Mouse (Mus musculus): ENCODE measurements around the gene Mpnd. TPM values are rescaled to one million over a fixed set of nuclear protein-coding genes. Genes with fewer than 3 reads are reported as not detected.
A peak's percentile ranks its signal among the peaks of the same experiment; 100 is the strongest.

Mpnd gene
- total RNA-seq, 2 experiments from 2014 or later, result 59.7 to 60.5 TPM

DNA sequence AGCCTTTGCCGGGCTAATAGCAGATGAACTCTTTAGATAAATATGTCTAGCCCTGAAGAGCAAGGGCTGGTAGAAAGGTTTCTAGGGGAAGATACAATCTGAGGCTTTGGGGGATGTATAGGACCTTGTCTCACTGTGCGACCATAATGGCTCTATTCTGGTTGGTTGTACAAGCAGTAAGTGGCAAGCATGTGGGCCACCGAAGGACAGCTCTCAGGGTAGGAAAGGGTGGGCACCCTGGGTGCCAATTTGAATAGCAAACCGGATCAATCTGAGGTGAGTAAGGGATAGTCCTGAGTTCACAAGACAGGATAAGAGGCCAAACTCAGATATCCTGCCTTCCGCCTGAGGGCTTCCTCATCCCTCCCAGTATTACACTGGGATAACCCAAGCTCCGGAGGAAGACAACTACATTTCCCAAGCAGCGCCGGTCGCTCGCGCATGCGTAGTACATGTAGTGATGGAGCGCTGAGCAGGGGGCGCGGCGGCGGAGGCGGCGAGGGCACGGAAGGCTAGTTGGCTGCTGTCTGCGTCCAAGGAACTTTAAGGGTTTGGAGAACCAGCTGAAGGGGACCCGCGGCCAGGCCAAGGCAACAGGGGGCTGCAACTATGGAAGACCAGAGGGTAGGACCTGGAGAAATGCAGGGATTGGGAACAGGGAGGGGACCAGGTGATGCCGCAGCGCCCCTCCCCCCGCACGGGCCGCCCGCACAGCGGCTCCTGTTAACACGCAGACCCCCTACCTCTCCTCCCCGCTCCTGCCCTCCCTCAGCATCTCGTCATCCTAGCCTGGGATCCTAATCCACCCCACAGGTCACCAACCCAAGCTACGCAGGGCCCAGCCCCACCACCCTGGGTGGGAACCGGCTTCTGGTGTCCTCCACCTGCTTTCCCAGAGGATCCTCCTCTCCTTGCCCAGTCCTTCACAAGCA lies 19.2 kb upstream of the Mpnd start, which contains the start of gene Fsd1:
Fsd1 (plus strand) TSS at position 480 of the 932 bp plus-strand sequence.
- peak in 1 of 2 experiments; percentile 31 for DNase-seq

DNA sequence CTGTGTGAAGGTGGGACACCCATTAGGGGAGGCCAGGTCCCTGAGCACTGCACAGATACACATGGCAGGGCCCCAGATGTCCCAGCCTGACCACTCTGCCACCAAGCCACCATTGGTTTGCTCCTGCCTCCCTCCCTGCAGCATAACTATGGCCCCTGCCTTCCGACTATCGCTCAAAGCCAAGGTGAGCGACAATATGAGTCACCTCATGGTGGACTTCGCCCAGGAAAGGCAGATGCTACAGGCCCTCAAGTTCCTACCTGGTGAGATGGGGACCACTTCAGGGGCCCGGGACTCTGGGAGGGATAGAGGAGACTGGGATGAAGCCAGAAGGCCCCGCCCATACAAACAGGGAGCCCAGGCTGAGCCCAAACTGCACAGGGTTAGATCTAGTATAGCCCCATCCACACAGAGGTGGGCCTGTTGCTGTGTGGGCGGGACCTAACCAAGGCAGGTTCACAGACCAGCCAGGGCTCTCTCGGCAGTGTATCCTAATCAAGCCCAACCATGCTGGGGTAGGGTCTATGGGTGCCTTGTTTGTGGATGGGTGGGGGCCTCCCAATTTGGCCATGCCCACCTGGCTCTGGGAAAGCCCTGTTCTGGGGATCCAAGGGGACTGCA lies 15.1 kb upstream of the Mpnd start:
- no peak for DNase-seq

DNA sequence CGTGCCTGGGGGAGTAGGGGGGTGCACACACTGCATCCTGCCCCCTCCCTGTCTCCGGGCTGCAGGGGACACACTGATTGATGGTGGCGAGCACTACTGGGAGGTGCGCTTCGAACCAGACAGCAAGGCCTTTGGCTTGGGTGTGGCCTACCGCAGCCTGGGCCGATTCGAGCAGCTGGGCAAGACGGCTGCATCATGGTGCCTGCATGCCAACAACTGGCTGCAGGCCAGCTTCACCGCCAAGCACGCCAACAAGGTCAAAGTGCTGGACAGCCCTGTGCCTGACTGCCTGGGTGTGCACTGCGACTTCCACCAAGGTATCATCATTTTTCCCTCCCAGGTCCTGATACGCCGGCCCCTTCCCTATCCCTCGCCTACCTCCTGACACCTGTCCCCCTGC lies 9.5 kb upstream of the Mpnd start:
- DNase-seq, result peak; percentile 50 to 53

- no peak for DNase-seq
These were observed 5.6 kb upstream of the Mpnd start for GRCm38 (mm10) chr17:55999794-56000499.

DNA sequence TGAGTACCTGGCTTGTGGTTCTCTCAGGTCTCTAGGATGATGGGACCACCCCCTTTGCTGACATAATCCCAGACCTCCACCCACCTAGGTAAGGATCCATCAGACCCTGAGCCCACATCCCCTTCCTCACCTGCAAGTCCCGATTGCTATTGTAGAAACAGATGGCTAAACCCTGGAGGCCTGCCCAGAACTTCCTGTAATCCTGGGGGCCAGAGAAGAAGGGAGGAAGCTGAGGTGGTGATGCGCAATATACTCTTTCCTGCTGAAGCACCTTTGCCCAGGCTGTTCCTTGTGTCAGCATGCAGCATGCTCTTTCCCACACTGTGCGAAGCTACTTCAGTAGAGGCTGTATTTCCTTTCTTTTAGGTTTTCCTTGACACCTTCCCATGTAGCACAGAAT lies 2.5 kb upstream of the Mpnd start:
- no peak for DNase-seq

- no peak for DNase-seq
These were observed 1.4 kb downstream of the Mpnd start for GRCm38 (mm10) chr17:56006956-56007355.

DNA sequence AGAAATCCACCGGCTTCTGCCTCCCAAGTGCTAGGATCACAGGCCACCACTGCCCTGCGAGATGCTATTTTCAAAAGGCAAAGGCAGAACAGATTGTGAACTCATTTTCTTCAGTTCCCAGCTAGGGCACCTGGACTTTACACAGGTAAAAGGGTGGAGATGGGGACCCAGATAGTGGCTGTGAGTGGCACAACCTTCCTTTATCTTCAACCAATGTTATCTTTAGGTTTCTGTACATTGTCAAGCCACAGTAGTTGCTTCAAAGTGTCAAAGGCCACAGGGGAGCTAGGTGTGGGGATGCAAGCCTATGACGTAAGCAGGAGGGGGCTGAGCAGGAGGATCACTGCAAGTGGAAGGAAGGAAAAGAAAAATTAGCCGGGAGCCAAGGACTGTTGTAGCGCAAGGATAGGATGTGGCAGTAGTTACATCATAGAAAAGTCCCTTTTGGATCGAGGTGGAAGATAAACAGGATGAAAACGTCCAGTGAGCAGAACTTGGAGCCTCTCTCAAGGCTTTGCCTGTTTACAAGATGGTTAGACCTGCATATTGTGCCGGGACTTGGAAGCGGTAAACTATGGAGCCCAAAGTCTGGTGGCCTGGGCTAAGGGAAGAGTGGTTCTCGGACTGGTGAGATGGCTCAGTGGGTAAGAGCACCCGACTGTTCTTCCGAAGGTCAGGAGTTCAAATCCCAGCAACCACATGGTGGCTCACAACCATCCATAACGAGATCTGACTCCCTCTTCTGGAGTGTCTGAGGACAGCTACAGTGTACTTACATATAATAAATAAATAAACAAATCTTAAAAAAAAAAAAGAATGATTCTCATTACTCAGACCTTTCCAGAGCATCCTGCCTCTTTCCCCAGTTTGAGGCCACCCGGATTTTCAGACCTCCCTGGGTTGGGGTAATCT lies 2.2 kb downstream of the Mpnd start:
- no peak for DNase-seq

DNA sequence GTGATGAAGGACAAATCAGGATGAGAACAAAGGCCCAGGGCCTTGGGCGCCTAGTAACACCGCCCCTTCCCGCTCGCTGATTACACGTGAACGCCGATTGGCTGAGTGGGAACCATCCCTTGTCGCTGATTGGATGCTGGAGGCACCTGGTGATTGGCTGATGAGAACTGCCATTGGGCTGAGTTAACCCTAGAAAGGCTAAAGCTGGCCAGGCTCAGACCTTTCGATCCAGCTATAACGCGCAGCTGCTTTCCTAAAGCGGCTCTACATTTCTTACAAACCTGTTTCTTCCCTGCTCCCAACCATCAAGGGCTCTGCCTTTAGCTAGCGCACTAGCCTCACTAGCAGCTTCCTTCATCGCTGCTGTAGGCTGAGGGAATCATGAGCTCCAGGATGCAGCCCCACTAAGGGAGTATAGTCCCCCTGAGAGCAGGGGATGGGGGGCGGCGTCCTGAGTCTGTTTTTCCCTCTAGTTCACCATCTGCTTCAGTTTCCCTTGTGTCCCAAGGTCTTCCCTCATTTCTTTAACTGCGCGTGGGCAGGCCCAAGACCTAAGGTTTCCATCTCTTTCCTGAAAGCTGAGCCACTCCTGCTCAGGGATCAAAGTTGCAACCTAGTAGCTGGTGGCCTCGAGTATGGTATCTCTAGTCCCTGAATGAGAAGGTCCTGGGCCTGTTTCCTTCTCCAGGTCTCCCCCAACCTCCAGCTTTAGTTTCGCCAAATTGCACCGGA lies 3.0 kb downstream of the Mpnd start:
- DNase-seq, result peak; percentile 94 to 97

- peak; percentile 94 to 96 for DNase-seq
These were observed 3.8 kb downstream of the Mpnd start for GRCm38 (mm10) chr17:56009088-56009961.

DNA sequence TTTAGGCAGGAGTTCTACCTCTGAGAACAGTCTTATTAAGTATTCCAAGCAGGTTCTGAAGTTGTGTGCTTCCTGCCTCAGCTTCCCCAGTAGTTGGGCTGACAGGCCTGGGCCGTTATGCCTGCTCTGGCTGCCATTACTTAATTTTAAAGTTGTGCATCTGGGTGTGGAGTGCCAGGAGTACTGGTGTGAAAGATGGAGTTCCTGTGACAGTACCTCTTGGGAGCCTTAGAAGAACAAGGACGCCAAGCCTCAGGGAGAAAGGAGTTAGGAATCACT lies 4.4 kb downstream of the Mpnd start:
- DNase-seq, result no peak

DNA sequence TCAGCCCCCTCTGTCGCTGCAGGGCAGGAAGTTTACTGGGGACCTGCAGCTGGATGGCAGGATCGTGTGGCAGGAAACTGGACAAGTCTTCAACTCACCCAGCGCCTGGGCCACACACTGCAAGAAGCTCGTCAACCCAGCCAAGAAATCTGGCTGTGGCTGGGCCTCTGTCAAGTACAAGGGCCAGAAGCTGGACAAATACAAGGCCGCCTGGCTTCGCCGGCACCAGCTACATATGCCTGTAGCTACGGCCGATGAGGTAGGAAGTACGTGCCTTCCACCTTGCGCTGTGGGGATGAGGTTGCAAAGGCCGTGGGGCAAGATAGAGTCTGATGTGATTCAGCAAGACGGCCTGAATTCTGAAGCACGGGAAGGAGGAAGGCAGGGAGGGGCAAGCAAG lies 4.7 kb downstream of the Mpnd start:
- no peak for DNase-seq

DNA sequence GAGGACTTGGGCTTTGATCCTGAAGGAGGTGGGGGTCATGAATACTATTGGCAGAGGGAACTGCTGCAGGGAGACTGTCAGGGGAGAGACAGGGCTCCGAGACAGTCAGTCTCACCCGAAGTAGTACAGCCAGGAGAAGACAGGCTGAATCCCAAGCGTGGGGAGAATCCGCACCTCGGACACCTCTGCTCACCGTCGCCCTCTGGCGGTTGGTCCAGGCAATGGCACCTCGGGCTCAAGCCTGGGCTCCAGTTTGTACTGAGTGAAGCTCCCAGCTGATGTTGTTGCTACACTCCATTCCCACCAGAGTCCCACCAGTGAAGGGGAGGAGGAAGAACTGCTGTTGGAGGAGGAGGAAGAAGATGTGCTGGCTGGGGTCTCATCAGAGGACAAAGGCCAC lies 5.2 kb downstream of the Mpnd start:
- DNase-seq, result peak; percentile 68 to 90

DNA sequence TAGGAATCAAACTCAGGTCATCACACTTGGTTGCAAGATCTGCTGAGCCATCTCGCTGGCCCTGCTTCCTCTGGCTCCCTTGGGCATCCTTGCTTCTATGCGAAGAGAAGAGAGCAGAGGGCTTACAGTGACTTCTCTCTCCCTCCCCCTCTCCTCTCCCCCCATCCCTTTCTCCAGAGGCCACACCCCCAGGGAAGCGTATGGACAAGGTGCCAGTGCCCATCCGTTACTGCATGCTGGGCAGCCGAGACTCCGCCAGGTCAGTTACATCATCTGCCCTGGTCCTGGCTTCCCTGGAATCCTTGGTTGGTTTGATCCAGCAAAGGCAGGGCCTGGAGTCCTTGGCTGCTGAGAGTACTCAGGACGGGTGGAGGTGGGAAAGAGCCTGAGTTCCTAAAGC lies 5.9 kb downstream of the Mpnd start:
- DNase-seq, result no peak

DNA sequence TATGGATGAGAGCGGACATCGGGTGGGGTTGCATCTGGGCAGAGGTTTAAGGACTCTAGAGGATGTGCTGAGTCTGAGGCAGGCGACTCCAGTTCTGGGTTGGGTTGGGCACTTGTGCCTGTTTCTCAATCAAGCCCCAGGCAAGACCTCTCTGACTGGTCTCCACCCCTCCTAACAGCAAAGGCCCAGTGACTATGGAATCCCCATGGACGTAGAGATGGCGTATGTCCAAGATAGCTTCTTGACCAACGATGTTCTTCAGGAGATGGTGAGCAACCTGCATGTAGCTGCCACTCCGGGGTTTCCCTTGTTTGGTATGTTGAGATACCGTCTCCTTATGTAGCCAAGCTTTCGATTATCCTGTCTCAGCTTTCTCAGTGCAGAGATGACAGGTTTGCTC lies 9.8 kb downstream of the Mpnd start:
- no peak for DNase-seq

DNA sequence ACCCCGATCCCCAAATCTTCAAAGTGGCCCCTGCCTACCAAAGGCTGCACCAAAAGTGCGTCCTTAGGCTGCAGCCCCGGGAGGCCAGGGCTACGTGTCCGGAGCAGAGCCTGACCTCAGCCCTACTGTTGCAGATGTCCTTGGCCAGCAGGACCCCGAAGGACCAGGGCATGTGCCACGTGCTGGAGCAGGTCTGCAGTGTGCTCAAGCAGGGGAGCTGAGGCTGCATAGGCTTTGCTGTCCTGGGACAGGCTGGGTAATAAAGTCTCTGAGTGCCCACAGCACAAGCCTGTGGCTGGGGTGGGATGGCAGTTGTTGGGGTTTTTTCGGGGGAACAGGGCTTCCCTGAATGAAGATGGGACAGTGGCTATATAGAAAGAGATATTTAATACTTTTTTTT lies 10.9 kb downstream of the Mpnd start:
- DNase-seq, result no peak

DNA sequence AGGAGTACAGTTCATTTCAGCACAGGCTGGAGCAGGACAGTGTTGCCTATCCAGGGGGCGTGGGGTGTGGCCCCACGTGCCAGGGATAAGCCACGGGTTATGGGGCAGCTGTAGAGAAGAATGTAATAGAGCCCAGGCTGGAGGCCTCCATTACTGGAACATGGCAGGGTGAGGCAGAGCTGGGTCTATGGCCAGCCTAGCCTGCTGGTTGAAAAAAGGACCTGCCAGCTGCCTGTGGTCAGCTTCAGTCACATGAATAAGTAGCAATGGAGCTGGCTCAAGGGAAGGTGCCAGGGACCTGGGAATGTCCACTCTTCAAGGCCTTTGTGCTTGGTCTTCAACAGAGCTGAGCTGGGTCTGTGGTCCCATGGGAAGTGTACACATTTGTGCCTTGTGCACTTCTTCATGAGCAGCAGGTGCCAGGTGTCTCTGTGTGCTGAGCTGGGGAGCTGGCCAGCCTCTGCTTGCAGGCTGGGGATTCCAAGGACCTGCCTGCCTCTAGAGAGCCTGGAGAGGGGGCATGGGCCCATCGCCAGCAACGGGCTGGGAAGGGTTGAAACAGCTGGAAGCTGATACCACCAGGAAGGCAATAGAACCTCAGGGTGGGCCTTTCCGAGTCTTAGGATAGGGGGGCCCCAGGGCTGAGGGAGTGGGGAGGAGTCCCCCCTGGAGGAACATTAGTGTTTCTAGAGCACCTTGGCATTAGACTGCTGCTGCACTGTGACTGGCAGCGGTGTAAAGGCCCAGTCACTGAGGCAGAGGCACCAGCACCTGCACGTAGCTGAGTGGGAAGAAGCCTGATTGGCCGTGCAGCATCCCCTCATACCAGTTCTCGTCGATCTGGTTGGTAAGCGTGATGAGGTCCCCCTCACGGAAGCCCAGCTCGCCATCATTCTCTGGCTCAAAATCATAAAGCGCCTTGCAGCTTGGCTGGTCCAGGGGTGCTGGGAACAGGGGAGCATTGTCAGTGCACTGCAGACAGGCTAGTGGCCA lies 11.6 kb downstream of the Mpnd start:
- DNase-seq, result no peak

DNA sequence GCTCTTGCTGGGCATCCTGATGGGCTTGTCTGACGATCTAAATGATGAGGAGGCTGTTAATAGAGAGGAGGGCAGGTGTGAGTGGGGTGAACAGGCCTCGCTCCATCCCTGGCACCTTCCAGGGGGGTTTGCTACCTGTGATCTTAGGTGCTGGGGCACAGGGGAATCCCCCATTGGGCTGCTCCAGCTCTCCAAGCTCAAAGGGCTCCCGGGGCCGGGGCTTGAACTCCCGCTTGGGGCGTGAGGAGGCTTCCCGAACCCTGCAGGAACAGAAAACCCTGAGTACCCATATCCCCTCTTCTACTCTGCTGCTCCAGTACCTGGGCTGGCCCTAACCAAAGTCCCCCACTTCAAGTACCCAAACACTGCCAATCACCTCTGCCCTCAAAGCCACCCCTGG lies 12.3 kb downstream of the Mpnd start:
- no peak for DNase-seq

- no peak for DNase-seq
These were observed 13.0 kb downstream of the Mpnd start for GRCm38 (mm10) chr17:56018347-56019131.

Data from heart, adult 18-20 months (tissue).